ENCODE assay signal across 1 mouse cellular context in the genomic region with DNA sequence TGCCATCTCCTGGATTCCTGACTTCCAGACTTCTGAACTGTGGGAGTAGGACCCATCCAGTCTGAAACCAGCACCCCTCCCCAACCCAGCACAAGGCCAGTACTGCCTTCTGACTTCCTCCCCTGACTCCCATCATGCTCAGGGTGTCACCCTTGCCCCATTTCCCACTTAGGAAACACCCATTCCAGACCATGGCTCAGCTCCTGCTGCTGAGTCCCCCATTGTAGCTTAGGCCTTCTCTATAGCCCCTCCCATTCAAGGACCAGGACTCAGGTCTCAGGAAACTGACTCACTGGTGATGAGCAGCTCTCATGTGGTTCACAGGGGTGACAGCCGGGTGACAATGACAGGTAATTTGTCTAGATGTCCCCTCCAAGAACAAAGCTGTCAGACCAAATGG.
TF ChIP-seq lines count a peak whose summit lies in the region.

No protein-coding gene starts in this region.

TF ChIP-seq in CH12.LX, 34 proteins besides CTCF, POLR2A, EP300 and RAD21 (continued from another document):
- TF ChIP-seq SMC3 (IDR thresholded peaks at IDR 0.05; ENCODE audit: low read depth, low read length), result no peak
